Mouse (Mus musculus): ENCODE results near the gene Ank3. TPM values are rescaled to one million over a fixed set of nuclear protein-coding genes. Genes with fewer than 3 reads are reported as not detected.
A peak's percentile ranks its signal among the peaks of the same experiment; 100 is the strongest.

The Ank3 gene
- polyA plus RNA-seq, 1 experiment from 2014 or later, result 18.0 TPM

GRCm38 (mm10) chr10:70041562-70041961, 643.0 kb downstream of the Ank3 start:
- Histone ChIP-seq H3K4me1 (no peaks in the 10 kb centered on the region), H3K4me2 (no peak overlapping the region), H3K36me3 (no peaks in the 10 kb centered on the region)

GRCm38 (mm10) chr10:70045722-70046121, 647.1 kb downstream of the Ank3 start:
- no peak overlapping the region for H3K27ac ChIP-seq
- no peak overlapping the region for H3K4me3 ChIP-seq
- no peaks in the 10 kb centered on the region for H3K9me3 ChIP-seq
- H3K9ac ChIP-seq, result no peak overlapping the region
- H3K4me1 ChIP-seq, result no peaks in the 10 kb centered on the region
- 63% methylated on average over 2 of the region's 2 CpGs for WGBS
- no peak overlapping the region for H3K4me2 ChIP-seq
- H3K27me3 ChIP-seq, result no peaks in the 10 kb centered on the region
- no peak for ATAC-seq (ENCODE audit: borderline replicate concordance, extremely low read depth, low FRiP score, low TSS enrichment)
- no peaks in the 10 kb centered on the region for H3K36me3 ChIP-seq

More at GRCm38 (mm10) chr10:70041562-70041961, 643.0 kb downstream of the Ank3 start:
- Histone ChIP-seq H3K27ac (no peak overlapping the region), H3K27me3 (no peaks in the 10 kb centered on the region), H3K4me3 (no peak overlapping the region), H3K9me3 (no peaks in the 10 kb centered on the region), H3K9ac (no peak overlapping the region)
- ATAC-seq (ENCODE audit: borderline replicate concordance, extremely low read depth, low FRiP score, low TSS enrichment), result no peak

GRCm38 (mm10) chr10:70049771-70050170, 651.2 kb downstream of the Ank3 start:
- Histone ChIP-seq H3K27me3 (no peaks in the 10 kb centered on the region), H3K36me3 (no peaks in the 10 kb centered on the region), H3K4me2 (no peak overlapping the region), H3K9ac (no peak overlapping the region), H3K4me3 (no peak overlapping the region), H3K4me1 (no peaks in the 10 kb centered on the region), H3K27ac (no peak overlapping the region), H3K9me3 (no peaks in the 10 kb centered on the region)
- no peak for ATAC-seq (ENCODE audit: borderline replicate concordance, extremely low read depth, low FRiP score, low TSS enrichment)
- WGBS, result 60% methylated on average over 7 of the region's 7 CpGs

- no peaks in the 10 kb centered on the region for H3K9me3 ChIP-seq
- 86% methylated on average over 2 of the region's 2 CpGs for WGBS
- H3K4me3 ChIP-seq, result no peak overlapping the region
- ATAC-seq (ENCODE audit: borderline replicate concordance, extremely low read depth, low FRiP score, low TSS enrichment), result no peak
- H3K27ac ChIP-seq, result no peak overlapping the region
- H3K4me1 ChIP-seq, result peaks cover 9% of the 10 kb centered on the region
- H3K27me3 ChIP-seq, result no peaks in the 10 kb centered on the region
- H3K9ac ChIP-seq, result no peak overlapping the region
- H3K36me3 ChIP-seq, result no peaks in the 10 kb centered on the region
- no peak overlapping the region for H3K4me2 ChIP-seq
These were observed 656.7 kb downstream of the Ank3 start for GRCm38 (mm10) chr10:70055291-70055690.

GRCm38 (mm10) chr10:70057064-70057463, 658.5 kb downstream of the Ank3 start:
- peak overlapping the region; percentile 59; the same call in 1 of the 2 replicates for H3K27ac ChIP-seq
- peak; percentile 91 for ATAC-seq (ENCODE audit: borderline replicate concordance, extremely low read depth, low FRiP score, low TSS enrichment)
- H3K4me2 ChIP-seq, result no peak overlapping the region

GRCm38 (mm10) chr10:70060021-70060688, 661.6 kb downstream of the Ank3 start:
- Histone ChIP-seq H3K4me2 (peak overlapping the region; percentile 19; the same call in 1 of the 2 replicates), H3K27me3 (no peaks in the 10 kb centered on the region; the same call in 1 of the 2 replicates), H3K9ac (no peak overlapping the region), H3K4me3 (no peak overlapping the region), H3K4me1 (peaks cover 16% of the 10 kb centered on the region), H3K9me3 (no peaks in the 10 kb centered on the region), H3K36me3 (no peaks in the 10 kb centered on the region), H3K27ac (no peak overlapping the region)
- WGBS, result 42% methylated on average over 19 of the region's 19 CpGs
- no peak for ATAC-seq (ENCODE audit: borderline replicate concordance, extremely low read depth, low FRiP score, low TSS enrichment)

More at GRCm38 (mm10) chr10:70057064-70057463, 658.5 kb downstream of the Ank3 start:
- Histone ChIP-seq H3K36me3 (no peaks in the 10 kb centered on the region), H3K9ac (no peak overlapping the region), H3K4me3 (no peak overlapping the region), H3K9me3 (no peaks in the 10 kb centered on the region), H3K4me1 (peaks cover 16% of the 10 kb centered on the region), H3K27me3 (no peaks in the 10 kb centered on the region; the same call in 1 of the 2 replicates)
- 33% methylated on average over 3 of the region's 3 CpGs for WGBS

GRCm38 (mm10) chr10:70060689-70061081, 662.1 kb downstream of the Ank3 start:
- H3K36me3 ChIP-seq, result no peaks in the 10 kb centered on the region
- H3K9me3 ChIP-seq, result no peaks in the 10 kb centered on the region
- H3K27ac ChIP-seq, result no peak overlapping the region
- H3K4me3 ChIP-seq, result no peak overlapping the region
- no peaks in the 10 kb centered on the region; the same call in 1 of the 2 replicates for H3K27me3 ChIP-seq
- H3K9ac ChIP-seq, result no peak overlapping the region
- 26% methylated on average over 10 of the region's 10 CpGs for WGBS
- peaks cover 16% of the 10 kb centered on the region for H3K4me1 ChIP-seq
- peak overlapping the region; percentile 16; the same call in 1 of the 2 replicates for H3K4me2 ChIP-seq
- no peak for ATAC-seq (ENCODE audit: borderline replicate concordance, extremely low read depth, low FRiP score, low TSS enrichment)

GRCm38 (mm10) chr10:70063881-70064555, 665.4 kb downstream of the Ank3 start:
- WGBS, result 86% methylated on average over 6 of the region's 6 CpGs

GRCm38 (mm10) chr10:70065191-70065590, 666.6 kb downstream of the Ank3 start:
- H3K27me3 ChIP-seq, result no peaks in the 10 kb centered on the region; the same call in 1 of the 2 replicates
- ATAC-seq (ENCODE audit: borderline replicate concordance, extremely low read depth, low FRiP score, low TSS enrichment), result no peak
- H3K36me3 ChIP-seq, result no peaks in the 10 kb centered on the region

More at GRCm38 (mm10) chr10:70063881-70064555, 665.4 kb downstream of the Ank3 start:
- Histone ChIP-seq H3K27me3 (no peaks in the 10 kb centered on the region; the same call in 1 of the 2 replicates), H3K9ac (no peak overlapping the region), H3K4me2 (no peak overlapping the region), H3K27ac (no peak overlapping the region), H3K36me3 (no peaks in the 10 kb centered on the region), H3K4me1 (peaks cover 10% of the 10 kb centered on the region), H3K4me3 (no peak overlapping the region), H3K9me3 (no peaks in the 10 kb centered on the region)
- no peak for ATAC-seq (ENCODE audit: borderline replicate concordance, extremely low read depth, low FRiP score, low TSS enrichment)

GRCm38 (mm10) chr10:70066497-70067168, 668.1 kb downstream of the Ank3 start:
- no peak overlapping the region for H3K27ac ChIP-seq
- no peak overlapping the region for H3K4me3 ChIP-seq
- no peak overlapping the region for H3K9ac ChIP-seq
- H3K9me3 ChIP-seq, result no peaks in the 10 kb centered on the region
- no peaks in the 10 kb centered on the region for H3K36me3 ChIP-seq
- H3K4me1 ChIP-seq, result no peaks in the 10 kb centered on the region
- 47% methylated on average over 8 of the region's 8 CpGs for WGBS
- no peak for ATAC-seq (ENCODE audit: borderline replicate concordance, extremely low read depth, low FRiP score, low TSS enrichment)
- no peak overlapping the region for H3K4me2 ChIP-seq
- H3K27me3 ChIP-seq, result no peaks in the 10 kb centered on the region

More at GRCm38 (mm10) chr10:70065191-70065590, 666.6 kb downstream of the Ank3 start:
- H3K27ac ChIP-seq, result no peak overlapping the region
- no peak overlapping the region for H3K9ac ChIP-seq
- no peak overlapping the region for H3K4me3 ChIP-seq
- no peak overlapping the region for H3K4me2 ChIP-seq
- H3K9me3 ChIP-seq, result no peaks in the 10 kb centered on the region
- WGBS, result 74% methylated on average over 3 of the region's 3 CpGs
- H3K4me1 ChIP-seq, result peaks cover 8% of the 10 kb centered on the region

- Histone ChIP-seq H3K4me2 (no peak overlapping the region), H3K4me3 (no peak overlapping the region), H3K36me3 (no peaks in the 10 kb centered on the region), H3K4me1 (no peaks in the 10 kb centered on the region), H3K9ac (no peak overlapping the region), H3K9me3 (no peaks in the 10 kb centered on the region), H3K27ac (no peak overlapping the region), H3K27me3 (no peaks in the 10 kb centered on the region)
- WGBS, result 40% methylated on average over 6 of the region's 6 CpGs
- no peak for ATAC-seq (ENCODE audit: borderline replicate concordance, extremely low read depth, low FRiP score, low TSS enrichment)
These were observed 668.9 kb downstream of the Ank3 start for GRCm38 (mm10) chr10:70067169-70068115.
